Mouse (Mus musculus) embryonic facial prominence, embryonic 15.5 days (tissue): Measurements from ENCODE around the gene Trmu. TPM values are rescaled to one million over a fixed set of nuclear protein-coding genes. Genes with fewer than 3 reads are reported as not detected.

Experiments used
- ATAC-seq: fragments of 200-750 bp; cut with Nextera tagmentation; 2 replicates; pipeline ENCODE4 v1.8.0; 2017; ENCODE audit warnings: low read depth, moderate TSS enrichment; ENCODE audit not compliant: insufficient number of reproducible peaks, low FRiP score, low TSS enrichment
- H3K27ac ChIP-seq: fragments of 300-500 bp; sonication (generic); replicated peaks from 2 replicates; pipeline ENCODE4 v1.5.1; 2015; ENCODE audit warnings: mild to moderate bottlenecking, inconsistent platforms
- H3K27me3 ChIP-seq: fragments of 300-500 bp; sonication (generic); 2 replicates; pipeline ENCODE4 v1.6.1; 2015; ENCODE audit warnings: inconsistent platforms
- H3K36me3 ChIP-seq: fragments of 300-500 bp; sonication (generic); 2 replicates; pipeline ENCODE4 v1.6.1; 2015; ENCODE audit warnings: mild to moderate bottlenecking, inconsistent platforms
- H3K4me1 ChIP-seq: fragments of 300-500 bp; sonication (generic); 2 replicates; pipeline ENCODE4 v1.6.1; 2015; ENCODE audit warnings: inconsistent platforms
- H3K4me2 ChIP-seq: fragments of 300-500 bp; sonication (generic); replicated peaks from 2 replicates; pipeline ENCODE4 v1.6.1; 2015; ENCODE audit warnings: mild to moderate bottlenecking, inconsistent platforms
- H3K4me3 ChIP-seq: fragments of 300-500 bp; sonication (generic); replicated peaks from 2 replicates; pipeline ENCODE4 v1.5.1; 2015; ENCODE audit warnings: mild to moderate bottlenecking, inconsistent platforms
- H3K9ac ChIP-seq: fragments of 300-500 bp; sonication (generic); 2 replicates; pipeline ENCODE4 v1.6.1; 2015; ENCODE audit warnings: inconsistent platforms
- H3K9me3 ChIP-seq: fragments of 300-500 bp; sonication (generic); replicated peaks from 2 replicates; pipeline ENCODE4 v1.6.1; 2016; ENCODE audit warnings: inconsistent platforms
- WGBS: fragments of 180-500 bp; shearing (Covaris S2); methylation state at CpG from one replicate; pipeline ENCODE4 v1.1.7; 2015; 5-methylcytosine and 5-hydroxymethylcytosine counted together
- polyA plus RNA-seq: library from polyadenylated mRNA; unstranded; fragments of >200 nt; fragmentation: Nextera tagmentation; extraction: Ambion mirVana; gene quantifications from 2 replicates; pipeline ENCODE4 v1.2.1, GENCODE M21; 2015

Gene Trmu
- polyA plus RNA-seq, 1 experiment from 2014 or later, result 51.4 TPM

GRCm38 (mm10) chr15:85899396-85899795, 20.3 kb downstream of the Trmu start:
- ATAC-seq, result no peak
- 75% methylated on average over 6 of the region's 6 CpGs for WGBS
- Histone ChIP-seq H3K4me1 (no peaks in the 10 kb centered on the region), H3K4me2 (no peak overlapping the region), H3K9me3 (no peaks in the 10 kb centered on the region), H3K9ac (no peak overlapping the region), H3K27me3 (no peaks in the 10 kb centered on the region), H3K4me3 (no peak overlapping the region), H3K27ac (no peak overlapping the region), H3K36me3 (peaks cover 54% of the 10 kb centered on the region)

- peaks cover 45% of the 10 kb centered on the region for H3K36me3 ChIP-seq
- 78% methylated on average over 8 of the region's 8 CpGs for WGBS
- no peaks in the 10 kb centered on the region for H3K9me3 ChIP-seq
- no peak overlapping the region for H3K9ac ChIP-seq
- no peak overlapping the region for H3K4me2 ChIP-seq
- no peaks in the 10 kb centered on the region for H3K27me3 ChIP-seq
- no peak overlapping the region for H3K27ac ChIP-seq
- ATAC-seq, result no peak
- H3K4me3 ChIP-seq, result no peak overlapping the region
- H3K4me1 ChIP-seq, result no peaks in the 10 kb centered on the region
Observed at GRCm38 (mm10) chr15:85900318-85900717, 21.2 kb downstream of the Trmu start.

GRCm38 (mm10) chr15:85900801-85901200, 21.7 kb downstream of the Trmu start:
- Histone ChIP-seq H3K9me3 (no peaks in the 10 kb centered on the region), H3K27ac (no peak overlapping the region), H3K4me3 (no peak overlapping the region), H3K27me3 (no peaks in the 10 kb centered on the region), H3K4me1 (no peaks in the 10 kb centered on the region), H3K4me2 (no peak overlapping the region), H3K9ac (no peak overlapping the region), H3K36me3 (peaks cover 40% of the 10 kb centered on the region)
- 77% methylated on average over 12 of the region's 12 CpGs for WGBS
- ATAC-seq, result no peak

GRCm38 (mm10) chr15:85902505-85902904, 23.4 kb downstream of the Trmu start:
- H3K27me3 ChIP-seq, result no peaks in the 10 kb centered on the region
- H3K9ac ChIP-seq, result no peak overlapping the region
- no peak overlapping the region for H3K27ac ChIP-seq
- H3K9me3 ChIP-seq, result no peaks in the 10 kb centered on the region
- no peak overlapping the region for H3K4me2 ChIP-seq
- H3K4me1 ChIP-seq, result no peaks in the 10 kb centered on the region
- ATAC-seq, result no peak
- peaks cover 23% of the 10 kb centered on the region for H3K36me3 ChIP-seq
- WGBS, result 82% methylated on average over 10 of the region's 10 CpGs
- no peak overlapping the region for H3K4me3 ChIP-seq

GRCm38 (mm10) chr15:85903826-85904225, 24.7 kb downstream of the Trmu start:
- Histone ChIP-seq H3K27ac (no peak overlapping the region), H3K9ac (no peak overlapping the region), H3K4me3 (no peak overlapping the region), H3K27me3 (no peaks in the 10 kb centered on the region), H3K9me3 (no peaks in the 10 kb centered on the region), H3K4me1 (no peaks in the 10 kb centered on the region), H3K36me3 (peaks cover 10% of the 10 kb centered on the region; the same call in 1 of the 2 replicates), H3K4me2 (no peak overlapping the region)
- WGBS, result 70% methylated on average over 8 of the region's 8 CpGs
- ATAC-seq, result no peak

GRCm38 (mm10) chr15:85908660-85909491, 29.8 kb downstream of the Trmu start:
- Histone ChIP-seq H3K4me2 (no peak overlapping the region), H3K27ac (0 out of 2 replicates have a peak overlapping the region, but pooled peaks have one; percentile 84), H3K9me3 (no peaks in the 10 kb centered on the region)

GRCm38 (mm10) chr15:85909492-85909829, 30.3 kb downstream of the Trmu start:
- peak overlapping the region; percentile 84 for H3K27ac ChIP-seq
- peak overlapping the region; percentile 10; the same call in 1 of the 2 replicates for H3K4me2 ChIP-seq
- ATAC-seq, result 0 out of 2 replicates have a peak, but pooled peaks have one; percentile 32
- WGBS, result 85% methylated on average over 3 of the region's 3 CpGs
- no peaks in the 10 kb centered on the region for H3K36me3 ChIP-seq
- no peaks in the 10 kb centered on the region for H3K27me3 ChIP-seq
- no peak overlapping the region for H3K4me3 ChIP-seq
- H3K9ac ChIP-seq, result no peak overlapping the region
- H3K9me3 ChIP-seq, result no peaks in the 10 kb centered on the region
- peaks cover 13% of the 10 kb centered on the region for H3K4me1 ChIP-seq

More at GRCm38 (mm10) chr15:85908660-85909491, 29.8 kb downstream of the Trmu start:
- ATAC-seq, result no peak
- Histone ChIP-seq H3K27me3 (no peaks in the 10 kb centered on the region), H3K4me3 (no peak overlapping the region), H3K4me1 (peaks cover 13% of the 10 kb centered on the region), H3K9ac (no peak overlapping the region), H3K36me3 (no peaks in the 10 kb centered on the region)
- WGBS, result 89% methylated on average over 7 of the region's 7 CpGs

GRCm38 (mm10) chr15:85909931-85910330, 30.8 kb downstream of the Trmu start:
- ATAC-seq, result peak; percentile 55; the same call in 1 of the 2 replicates
- peak overlapping the region; percentile 84 for H3K27ac ChIP-seq
- peak overlapping the region; percentile 10; the same call in 1 of the 2 replicates for H3K4me2 ChIP-seq
- 25% methylated on average over 10 of the region's 10 CpGs for WGBS
- H3K27me3 ChIP-seq, result no peaks in the 10 kb centered on the region
- no peaks in the 10 kb centered on the region for H3K9me3 ChIP-seq
- peaks cover 13% of the 10 kb centered on the region for H3K4me1 ChIP-seq
- H3K4me3 ChIP-seq, result no peak overlapping the region
- H3K36me3 ChIP-seq, result no peaks in the 10 kb centered on the region
- no peak overlapping the region for H3K9ac ChIP-seq

GRCm38 (mm10) chr15:85913605-85914004, 34.5 kb downstream of the Trmu start:
- 29% methylated on average over 2 of the region's 2 CpGs for WGBS
- Histone ChIP-seq H3K27me3 (no peaks in the 10 kb centered on the region), H3K9me3 (no peaks in the 10 kb centered on the region), H3K4me1 (peaks cover 13% of the 10 kb centered on the region), H3K4me2 (no peak overlapping the region), H3K27ac (no peak overlapping the region), H3K36me3 (peaks cover 13% of the 10 kb centered on the region; the same call in 1 of the 2 replicates), H3K4me3 (no peak overlapping the region), H3K9ac (no peak overlapping the region)
- no peak for ATAC-seq

GRCm38 (mm10) chr15:85919191-85919891, 40.2 kb downstream of the Trmu start:
- H3K4me3 ChIP-seq, result no peak overlapping the region
- no peaks in the 10 kb centered on the region for H3K27me3 ChIP-seq
- peaks cover 13% of the 10 kb centered on the region; the same call in 1 of the 2 replicates for H3K36me3 ChIP-seq
- no peak for ATAC-seq
- 67% methylated on average over 8 of the region's 8 CpGs for WGBS
- H3K27ac ChIP-seq, result no peak overlapping the region
- no peaks in the 10 kb centered on the region for H3K4me1 ChIP-seq
- H3K9me3 ChIP-seq, result no peaks in the 10 kb centered on the region
- H3K9ac ChIP-seq, result no peak overlapping the region
- H3K4me2 ChIP-seq, result no peak overlapping the region

GRCm38 (mm10) chr15:85919892-85920248, 40.8 kb downstream of the Trmu start:
- Histone ChIP-seq H3K9ac (no peak overlapping the region), H3K4me1 (no peaks in the 10 kb centered on the region), H3K9me3 (no peaks in the 10 kb centered on the region), H3K4me2 (no peak overlapping the region), H3K27me3 (no peaks in the 10 kb centered on the region), H3K27ac (no peak overlapping the region), H3K4me3 (no peak overlapping the region), H3K36me3 (peaks cover 13% of the 10 kb centered on the region; the same call in 1 of the 2 replicates)
- 70% methylated on average over 8 of the region's 8 CpGs for WGBS
- ATAC-seq, result no peak
